Mouse (Mus musculus) myocyte (in vitro differentiated cells): ENCODE measurements around the gene Agr3. TPM values are rescaled to one million over a fixed set of nuclear protein-coding genes. Genes with fewer than 3 reads are reported as not detected.

Experiments
- H3K27me3 ChIP-seq: one replicate; pipeline ENCODE4 v1.6.1; 2011; ENCODE audit not compliant: control insufficient read depth, insufficient read depth, insufficient read length
- H3K36me3 ChIP-seq: one replicate; pipeline ENCODE4 v1.6.1; 2011; ENCODE audit not compliant: control insufficient read depth, insufficient read depth
- H3K4me2 ChIP-seq: one replicate; pipeline ENCODE4 v1.6.1; 2011; ENCODE audit warnings: low read depth, control low read depth
- H3K4me3 ChIP-seq: one replicate; pipeline ENCODE4 v1.5.1; 2011; ENCODE audit warnings: mild to moderate bottlenecking, control low read depth, moderate library complexity
- H3K79me2 ChIP-seq: one replicate; pipeline ENCODE4 v1.6.1; 2011; ENCODE audit not compliant: control insufficient read depth, insufficient read depth
- H3ac ChIP-seq: one replicate; pipeline ENCODE4 v1.6.1; 2011; ENCODE audit not compliant: control insufficient read depth, insufficient read length
- CEBPB ChIP-seq: IDR thresholded peaks from 2 replicates; pipeline ENCODE4 v1.6.1; 2011; ENCODE audit warnings: mild to moderate bottlenecking, moderate library complexity; ENCODE audit not compliant: poor library complexity, insufficient read depth, severe bottlenecking
- E2F4 ChIP-seq: IDR thresholded peaks from one replicate; pipeline ENCODE4 v1.6.1; 2011; ENCODE audit warnings: mild to moderate bottlenecking, control low read depth, moderate library complexity; ENCODE audit not compliant: insufficient read depth
- MAX ChIP-seq: IDR thresholded peaks from one replicate; pipeline ENCODE4 v1.6.1; 2011; ENCODE audit warnings: low read depth, mild to moderate bottlenecking, control low read depth
- MYOD1 ChIP-seq, 3 experiments: IDR thresholded peaks; one replicate each; pipeline ENCODE4 v1.6.1; 2011; ENCODE audit warnings: control low read depth in 2 of 3, low read depth in 2 of 3, mild to moderate bottlenecking in 2 of 3, moderate library complexity in 1 of 3; ENCODE audit not compliant: insufficient read length in 2 of 3, control insufficient read depth in 1 of 3
- MYOG ChIP-seq, 3 experiments: IDR thresholded peaks; one replicate each; pipeline ENCODE4 v1.6.1; 2011; ENCODE audit warnings: control low read depth in 2 of 3, low read depth in 2 of 3, mild to moderate bottlenecking in 2 of 3; ENCODE audit not compliant: insufficient read length in 2 of 3, control insufficient read depth in 1 of 3, insufficient read depth in 1 of 3
- POLR2A ChIP-seq: IDR thresholded peaks from one replicate; pipeline ENCODE4 v1.6.1; 2011; ENCODE audit warnings: low read depth, mild to moderate bottlenecking, control low read depth, moderate library complexity; ENCODE audit not compliant: insufficient read length
- POLR2AphosphoS2 ChIP-seq: IDR thresholded peaks from one replicate; pipeline ENCODE4 v1.6.1; 2011; ENCODE audit warnings: low read depth, control low read depth; ENCODE audit not compliant: insufficient read length
- REST ChIP-seq: IDR thresholded peaks from one replicate; pipeline ENCODE4 v1.6.1; 2011; ENCODE audit warnings: mild to moderate bottlenecking, control low read depth, moderate library complexity; ENCODE audit not compliant: insufficient read depth, insufficient read length
- SRF ChIP-seq: IDR thresholded peaks from one replicate; pipeline ENCODE4 v1.6.1; 2011; ENCODE audit warnings: low read depth; ENCODE audit not compliant: control insufficient read depth, insufficient read length
- TCF12 ChIP-seq: IDR thresholded peaks from one replicate; pipeline ENCODE4 v1.6.1; 2011; ENCODE audit warnings: mild to moderate bottlenecking, control low read depth; ENCODE audit not compliant: poor library complexity, insufficient read depth, severe bottlenecking
- TCF3 ChIP-seq: IDR thresholded peaks from one replicate; pipeline ENCODE4 v1.6.1; 2011; ENCODE audit warnings: low read depth, control low read depth; ENCODE audit not compliant: insufficient read length
- USF1 ChIP-seq: IDR thresholded peaks from one replicate; pipeline ENCODE4 v1.6.1; 2011; ENCODE audit warnings: low read depth, mild to moderate bottlenecking, control low read depth, moderate library complexity
- polyA plus RNA-seq: library from polyadenylated mRNA; unstranded; fragments of >200 nt; fragmentation: generic; extraction: Trizol; gene quantifications from one replicate; pipeline ENCODE4 v1.2.1, GENCODE M21; 2012; ENCODE audit warnings: missing spikeins

Agr3 gene
- polyA plus RNA-seq, 1 experiment: not detected

DNA sequence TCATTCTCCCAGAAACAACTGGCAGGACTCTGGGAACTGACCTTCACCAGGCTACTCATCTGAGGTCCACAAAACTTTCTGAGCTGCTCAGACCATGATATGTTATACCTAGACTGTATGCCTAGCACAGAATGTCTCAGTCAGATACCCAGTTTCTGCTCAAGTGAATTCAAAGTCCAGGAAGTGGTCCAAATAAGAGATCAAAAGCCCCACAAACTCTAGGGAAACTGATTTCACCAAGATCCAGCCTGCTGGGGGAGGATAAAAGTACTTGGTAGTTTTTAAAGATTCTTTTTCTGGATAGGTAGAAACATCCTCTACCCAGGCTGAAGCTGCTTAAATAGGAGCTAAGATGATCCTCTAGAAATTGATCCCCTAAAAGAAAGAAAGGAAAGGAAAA lies 9.6 kb upstream of the Agr3 start:
- no peak overlapping the region for H3ac ChIP-seq
- TF ChIP-seq REST: no peak
- no peak for TF ChIP-seq POLR2AphosphoS2
- TF ChIP-seq TCF3: no peak
- TF ChIP-seq POLR2A: no peak
- no peak for TF ChIP-seq SRF
- no peak for TF ChIP-seq USF1
- TF ChIP-seq MAX: no peak
- no peak for TF ChIP-seq MYOG (IDR thresholded peaks at IDR 0.05; ENCODE audit: control insufficient read depth in 1 of 3, insufficient read depth in 1 of 3, insufficient read length in 2 of 3, low read depth in 2 of 3)
- no peak for TF ChIP-seq E2F4
- no peak for TF ChIP-seq TCF12
- TF ChIP-seq CEBPB: no peak
- H3K4me3 ChIP-seq: no peak overlapping the region
- H3K4me2 ChIP-seq: no peak overlapping the region
- H3K36me3 ChIP-seq: no peaks in the 10 kb centered on the region
- H3K27me3 ChIP-seq: no peaks in the 10 kb centered on the region
- H3K79me2 ChIP-seq: no peaks in the 10 kb centered on the region

- H3K27me3 ChIP-seq: no peaks in the 10 kb centered on the region
- no peaks in the 10 kb centered on the region for H3K36me3 ChIP-seq
- H3K79me2 ChIP-seq: no peaks in the 10 kb centered on the region
- no peak overlapping the region for H3ac ChIP-seq
- H3K4me3 ChIP-seq: no peak overlapping the region
- TF ChIP-seq MYOG (IDR thresholded peaks at IDR 0.05; ENCODE audit: control insufficient read depth in 1 of 3, insufficient read depth in 1 of 3, insufficient read length in 2 of 3, low read depth in 2 of 3): no peak
- no peak for TF ChIP-seq SRF
- TF ChIP-seq USF1: no peak
- TF ChIP-seq E2F4: no peak
- TF ChIP-seq MAX: no peak
- H3K4me2 ChIP-seq: no peak overlapping the region
Observed at GRCm38 (mm10) chr12:35916467-35916866, 9.0 kb upstream of the Agr3 start.

- H3K27me3 ChIP-seq: no peaks in the 10 kb centered on the region
- no peak overlapping the region for H3ac ChIP-seq
- H3K36me3 ChIP-seq: no peaks in the 10 kb centered on the region
- H3K4me3 ChIP-seq: no peak overlapping the region
- no peak overlapping the region for H3K4me2 ChIP-seq
- TF ChIP-seq POLR2AphosphoS2: no peak
- TF ChIP-seq REST: no peak
- TF ChIP-seq TCF12: no peak
- no peak for TF ChIP-seq MYOD1 (IDR thresholded peaks at IDR 0.05; ENCODE audit: control insufficient read depth in 1 of 3, insufficient read length in 2 of 3, low read depth in 2 of 3)
- no peak for TF ChIP-seq CEBPB
- TF ChIP-seq USF1: no peak
- no peak for TF ChIP-seq E2F4
- no peaks in the 10 kb centered on the region for H3K79me2 ChIP-seq
Observed at GRCm38 (mm10) chr12:35918031-35918430, 7.4 kb upstream of the Agr3 start.

- no peaks in the 10 kb centered on the region for H3K79me2 ChIP-seq
- H3K36me3 ChIP-seq: no peaks in the 10 kb centered on the region
- no peak for TF ChIP-seq MAX
- no peak overlapping the region for H3K4me2 ChIP-seq
- no peaks in the 10 kb centered on the region for H3K27me3 ChIP-seq
- no peak overlapping the region for H3ac ChIP-seq
- H3K4me3 ChIP-seq: no peak overlapping the region
Observed at GRCm38 (mm10) chr12:35927804-35928203, 2.4 kb downstream of the Agr3 start.

DNA sequence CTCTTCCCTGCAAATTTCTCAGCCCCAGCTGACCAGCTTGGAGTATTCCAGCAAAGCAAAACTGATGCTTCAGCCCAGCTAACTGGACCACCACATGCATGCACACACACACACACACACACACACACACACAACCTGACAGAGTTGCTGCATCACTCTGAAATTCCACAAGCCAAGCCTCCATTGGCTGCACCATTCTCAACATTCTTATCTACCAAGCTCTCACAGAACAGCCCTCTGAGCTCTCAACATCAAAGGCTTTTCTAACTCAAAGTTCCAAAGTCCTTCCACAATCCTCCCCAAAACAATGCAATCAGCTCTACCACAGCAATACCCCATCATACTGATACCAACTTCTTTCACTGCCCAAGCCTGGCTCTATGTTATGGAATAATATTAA lies 7.4 kb downstream of the Agr3 start:
- TF ChIP-seq SRF (no peak), MYOG (IDR thresholded peaks at IDR 0.05; ENCODE audit: control insufficient read depth in 1 of 3, insufficient read depth in 1 of 3, insufficient read length in 2 of 3, low read depth in 2 of 3) (no peak), MYOD1 (IDR thresholded peaks at IDR 0.05; ENCODE audit: control insufficient read depth in 1 of 3, insufficient read length in 2 of 3, low read depth in 2 of 3) (no peak), USF1 (no peak), TCF12 (no peak), TCF3 (no peak), REST (no peak), POLR2A (no peak), MAX (no peak)
- no peaks in the 10 kb centered on the region for H3K27me3 ChIP-seq
- no peaks in the 10 kb centered on the region for H3K79me2 ChIP-seq
- H3K4me2 ChIP-seq: no peak overlapping the region
- no peaks in the 10 kb centered on the region for H3K36me3 ChIP-seq
- H3ac ChIP-seq: no peak overlapping the region
- no peak overlapping the region for H3K4me3 ChIP-seq

- TF ChIP-seq POLR2AphosphoS2 (no peak), E2F4 (no peak), TCF3 (no peak)
- H3K27me3 ChIP-seq: no peaks in the 10 kb centered on the region
- no peaks in the 10 kb centered on the region for H3K79me2 ChIP-seq
- H3K36me3 ChIP-seq: no peaks in the 10 kb centered on the region
- H3K4me2 ChIP-seq: no peak overlapping the region
- H3K4me3 ChIP-seq: no peak overlapping the region
- no peak overlapping the region for H3ac ChIP-seq
Observed at GRCm38 (mm10) chr12:35951757-35952156, 26.3 kb downstream of the Agr3 start.
